ENCODE assay signal across 26 mouse cellular contexts in the genomic region with DNA sequence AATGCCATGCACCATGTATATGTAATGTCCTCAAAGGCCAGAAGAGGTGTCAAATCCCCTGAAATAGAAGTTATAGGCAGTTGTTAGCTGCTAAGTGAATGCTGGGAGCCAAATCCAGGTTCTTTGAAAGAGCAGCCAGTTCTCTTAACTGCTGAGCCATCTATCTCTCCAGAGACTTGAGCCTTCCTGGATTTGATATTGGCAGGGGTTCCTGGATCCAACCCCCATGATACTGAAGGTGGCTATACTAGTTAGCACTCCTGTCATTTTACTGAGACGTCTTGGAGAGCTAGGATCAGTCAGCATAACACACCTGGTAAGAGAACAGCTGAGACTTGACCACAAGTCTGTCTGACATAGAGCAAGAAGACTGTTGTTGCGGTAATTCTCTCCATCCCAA. TPM values are rescaled to one million over a fixed set of nuclear protein-coding genes. Genes with fewer than 3 reads are reported as not detected.
DNase-seq lines count a peak whose midpoint lies in the region; ATAC-seq lines count a peak whose summit lies in the region.
"Had no signal": no experiment of that assay in that cellular context is flagged by ENCODE, and none has a peak within 500 bp of the region (broad histone marks: within the 10 kb centered on the region; RNA-seq: fewer than 3 reads in every experiment).

No protein-coding gene starts in this region.

- no peaks in the 10 kb centered on the region for H3K36me3 ChIP-seq in heart, embryonic 15.5 days
- H3K36me3 ChIP-seq: forebrain, embryonic 10.5 days; heart, embryonic 10.5 days; hindbrain, embryonic 10.5 days; hindbrain, embryonic 13.5 days; intestine, embryonic 15.5 days had no signal

- H3K27me3 ChIP-seq in heart, embryonic 15.5 days = no peaks in the 10 kb centered on the region
- H3K27me3 ChIP-seq: forebrain, embryonic 13.5 days; hindbrain, embryonic 13.5 days; intestine, embryonic 15.5 days had no signal

- DNase-seq in gastrocnemius, adult 18-20 months (ENCODE audit: low spot score) = peak; percentile 74
- DNase-seq in gastrocnemius, postnatal 10 days = no peak
- peak; percentile 46 for DNase-seq in gastrocnemius, postnatal 25 days
- DNase-seq in gastrocnemius, postnatal 14 days = no peak
- DNase-seq in heart, adult 8-10 months (ENCODE audit: low spot score) = no peak
- DNase-seq: adrenal gland, adult 8-10 months; adrenal gland, postnatal 25 days; cerebellum, adult 11-12 months; cerebellum, adult 8-10 months; cerebellum, postnatal 10 days; cerebellum, postnatal 36 days; heart, adult 18-20 months; heart, postnatal 36 days; kidney, adult 11 months; kidney, adult 8-10 months had no signal

- ATAC-seq in heart, embryonic 15.5 days (replicated peaks; ENCODE audit: insufficient number of reproducible peaks, insufficient read depth, low FRiP score, low read depth) = no peak
- ATAC-seq: activated CD4-positive, CD25-positive, alpha-beta regulatory T cell, adult 4 months; forebrain, embryonic 13.5 days; forebrain, embryonic 16.5 days; hindbrain, embryonic 16.5 days; intestine, embryonic 15.5 days had no signal

- H3K4me1 ChIP-seq in heart, embryonic 15.5 days (replicated peaks) = peaks cover 3% of the 10 kb centered on the region; the same call in 1 of the 2 replicates
- H3K4me1 ChIP-seq: forebrain, embryonic 13.5 days; hindbrain, embryonic 13.5 days had no signal

- H3K4me2 ChIP-seq in heart, embryonic 15.5 days = no peak overlapping the region
- H3K4me2 ChIP-seq: forebrain, embryonic 13.5 days; hindbrain, embryonic 13.5 days; intestine, embryonic 15.5 days had no signal

- no peak overlapping the region for H3K4me3 ChIP-seq in heart, embryonic 15.5 days
- H3K4me3 ChIP-seq: forebrain, embryonic 10.5 days; forebrain, embryonic 13.5 days; heart, embryonic 10.5 days; hindbrain, embryonic 10.5 days; hindbrain, embryonic 13.5 days; intestine, embryonic 15.5 days had no signal

- 0 out of 2 replicates have a peak overlapping the region, but pooled peaks have one; percentile 44 for H3K27ac ChIP-seq in heart, embryonic 15.5 days
- H3K27ac ChIP-seq: forebrain, embryonic 10.5 days; forebrain, embryonic 13.5 days; hindbrain, embryonic 10.5 days; hindbrain, embryonic 13.5 days; intestine, embryonic 15.5 days had no signal

- 82% methylated on average over 2 of the region's 2 CpGs for WGBS in heart, embryonic 15.5 days

- intact Hi-C loops in gastrocnemius, postnatal 14 days (cut with DNase I; ENCODE audit: low total_unique reads) = no loop called here

- no peaks in the 10 kb centered on the region for H3K9me3 ChIP-seq in heart, embryonic 15.5 days (replicated peaks)
- H3K9me3 ChIP-seq: forebrain, embryonic 10.5 days; forebrain, embryonic 13.5 days; heart, embryonic 10.5 days; hindbrain, embryonic 10.5 days; hindbrain, embryonic 13.5 days; intestine, embryonic 15.5 days had no signal

- H3K9ac ChIP-seq in heart, embryonic 15.5 days = no peak overlapping the region
- H3K9ac ChIP-seq: forebrain, embryonic 13.5 days; hindbrain, embryonic 13.5 days; intestine, embryonic 15.5 days had no signal

RNA-seq across cellular contexts. Expression of gene Sema4f, which starts 54.1 kb away (rescaled TPM):
- total RNA-seq in gastrocnemius, adult 18-20 months (2021) = under 1 TPM in 1 of 2 experiments, not detected in 1; 0.07 TPM
- under 1 TPM; 0.47 to 0.49 TPM for total RNA-seq in gastrocnemius, postnatal 10 days (2021)
- total RNA-seq in gastrocnemius, postnatal 25 days (2021) = under 1 TPM; 0.13 to 0.51 TPM
- total RNA-seq in gastrocnemius, postnatal 14 days (2021) = under 1 TPM; 0.16 to 0.71 TPM
- 0.37 and 1.1 TPM in 2 replicates for polyA plus RNA-seq in heart, embryonic 15.5 days (2015; fragmentation: Nextera tagmentation; extraction: Ambion mirVana)
- total RNA-seq in heart, adult 8-10 months (2022) = under 1 TPM in 3 of 4 experiments, not detected in 1; 0.17 to 0.31 (median 0.22) TPM
- polyA plus RNA-seq: heart, postnatal 0 days had no signal

Comparison
In these comparisons a context has a peak if more than half of its experiments do, and no peak if none do; other contexts are left out.
1. DNase-seq: peak in gastrocnemius, adult 18-20 months (single experiment) and gastrocnemius, postnatal 25 days (single experiment); none in gastrocnemius, postnatal 10 days (single experiment), gastrocnemius, postnatal 14 days (single experiment) and heart, adult 8-10 months (single experiment).